Mouse (Mus musculus) forebrain, embryonic 13.5 days (tissue): Measurements from ENCODE around the gene G3bp2. TPM values are rescaled to one million over a fixed set of nuclear protein-coding genes. Genes with fewer than 3 reads are reported as not detected.

Source experiments
- ATAC-seq: fragments of 200-750 bp; cut with Nextera tagmentation; 2 replicates; pipeline ENCODE4 v1.8.0; 2017
- H3K27ac ChIP-seq: fragments of 300-500 bp; sonication (generic); 2 replicates; pipeline ENCODE4 v1.5.1; 2015; ENCODE audit warnings: inconsistent platforms, mild to moderate bottlenecking, moderate library complexity
- H3K27me3 ChIP-seq: fragments of 300-500 bp; sonication (generic); 2 replicates; pipeline ENCODE4 v1.6.1; 2015; ENCODE audit warnings: mild to moderate bottlenecking, inconsistent platforms
- H3K36me3 ChIP-seq: fragments of 300-500 bp; sonication (generic); 2 replicates; pipeline ENCODE4 v1.6.1; 2015; ENCODE audit warnings: mild to moderate bottlenecking, inconsistent platforms; ENCODE audit not compliant: poor library complexity, severe bottlenecking
- H3K4me1 ChIP-seq: fragments of 300-500 bp; sonication (generic); 2 replicates; pipeline ENCODE4 v1.6.1; 2015; ENCODE audit warnings: inconsistent platforms
- H3K4me2 ChIP-seq: fragments of 300-500 bp; sonication (generic); 2 replicates; pipeline ENCODE4 v1.6.1; 2015; ENCODE audit warnings: inconsistent platforms, mild to moderate bottlenecking, moderate library complexity
- H3K4me3 ChIP-seq: fragments of 300-500 bp; sonication (generic); 2 replicates; pipeline ENCODE4 v1.5.1; 2015; ENCODE audit warnings: mild to moderate bottlenecking, inconsistent platforms
- H3K9ac ChIP-seq: fragments of 300-500 bp; sonication (generic); 2 replicates; pipeline ENCODE4 v1.6.1; 2015; ENCODE audit warnings: mild to moderate bottlenecking, inconsistent platforms
- H3K9me3 ChIP-seq: fragments of 300-500 bp; sonication (generic); replicated peaks from 2 replicates; pipeline ENCODE4 v1.6.1; 2016; ENCODE audit warnings: inconsistent platforms
- WGBS: fragments of 180-500 bp; shearing (Covaris S2); methylation state at CpG from one replicate; pipeline ENCODE4 v1.1.7; 2015; 5-methylcytosine and 5-hydroxymethylcytosine counted together
- polyA plus RNA-seq: library from polyadenylated mRNA; unstranded; fragments of >200 nt; fragmentation: Nextera tagmentation; extraction: Ambion mirVana; gene quantifications from 2 replicates; pipeline ENCODE4 v1.2.1, GENCODE M21; 2015

The G3bp2 gene
- polyA plus RNA-seq, 1 experiment from 2014 or later = 337 TPM

DNA sequence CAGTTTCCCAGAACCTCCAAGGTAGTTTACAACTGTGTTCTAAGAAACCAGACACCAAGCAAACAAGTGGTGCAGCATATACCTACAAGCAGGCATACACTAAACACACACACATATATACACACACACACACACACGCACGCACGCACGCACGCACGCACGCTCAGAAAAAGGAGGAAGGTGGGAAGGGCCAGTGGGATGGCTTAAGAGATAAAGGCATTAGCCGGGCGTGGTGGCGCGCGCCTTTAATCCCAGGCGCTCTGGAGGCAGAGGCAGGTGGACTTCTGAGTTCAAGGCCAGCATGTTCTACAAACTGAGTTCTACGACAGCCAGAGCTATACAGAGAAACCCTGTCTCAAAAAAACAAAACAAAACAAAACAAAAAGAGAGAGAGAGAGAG is 9.5 kb downstream of the G3bp2 start:
- no peaks in the 10 kb centered on the region for H3K9me3 ChIP-seq
- H3K4me1 ChIP-seq = peaks cover 6% of the 10 kb centered on the region; the same call in 1 of the 2 replicates
- no peak overlapping the region for H3K27ac ChIP-seq
- no peak overlapping the region for H3K4me3 ChIP-seq
- H3K27me3 ChIP-seq = no peaks in the 10 kb centered on the region
- ATAC-seq = no peak
- H3K4me2 ChIP-seq = no peak overlapping the region
- WGBS = 92% methylated on average over 14 of the region's 14 CpGs
- H3K9ac ChIP-seq = no peak overlapping the region
- H3K36me3 ChIP-seq = peaks cover 7% of the 10 kb centered on the region

DNA sequence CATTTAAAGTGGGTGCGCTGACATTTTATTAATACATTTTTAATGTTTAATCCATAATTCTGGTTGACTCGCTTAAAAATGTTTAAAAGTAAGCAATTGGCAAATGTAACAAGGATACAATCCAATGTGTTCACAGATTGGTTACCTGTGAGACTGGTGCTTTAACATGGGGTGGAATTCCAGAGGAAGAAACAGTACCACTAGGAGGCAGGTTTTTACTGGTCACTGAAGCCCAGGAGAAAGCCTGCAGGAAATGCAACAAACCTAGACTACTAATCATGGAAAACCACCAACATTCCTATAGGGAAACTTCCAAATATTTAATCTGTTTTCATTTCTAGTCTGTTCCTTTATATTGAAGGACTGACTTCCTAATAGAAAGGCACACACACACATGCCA is 20.3 kb downstream of the G3bp2 start:
- ATAC-seq = no peak
- WGBS = 96% methylated on average over 2 of the region's 2 CpGs

GRCm38 (mm10) chr5:92052866-92053265 is 30.7 kb downstream of the G3bp2 start:
- H3K27ac ChIP-seq = no peak overlapping the region
- no peak overlapping the region for H3K4me3 ChIP-seq
- no peak overlapping the region for H3K4me2 ChIP-seq
- H3K9me3 ChIP-seq = no peaks in the 10 kb centered on the region
- ATAC-seq = no peak
- H3K27me3 ChIP-seq = no peaks in the 10 kb centered on the region
- H3K4me1 ChIP-seq = no peaks in the 10 kb centered on the region
- H3K36me3 ChIP-seq = peaks cover 60% of the 10 kb centered on the region
- WGBS = 96% methylated on average over 6 of the region's 6 CpGs
- H3K9ac ChIP-seq = no peak overlapping the region

More for the DNA sequence above, 20.3 kb downstream of the G3bp2 start:
- H3K27me3 ChIP-seq = no peaks in the 10 kb centered on the region
- no peak overlapping the region for H3K4me3 ChIP-seq
- no peak overlapping the region for H3K9ac ChIP-seq
- peaks cover 77% of the 10 kb centered on the region for H3K36me3 ChIP-seq
- H3K9me3 ChIP-seq = no peaks in the 10 kb centered on the region
- no peaks in the 10 kb centered on the region for H3K4me1 ChIP-seq
- H3K4me2 ChIP-seq = no peak overlapping the region
- H3K27ac ChIP-seq = no peak overlapping the region

- Histone ChIP-seq H3K27ac (no peak overlapping the region), H3K4me2 (no peak overlapping the region), H3K27me3 (no peaks in the 10 kb centered on the region), H3K4me3 (no peak overlapping the region), H3K36me3 (peaks cover 36% of the 10 kb centered on the region), H3K4me1 (no peaks in the 10 kb centered on the region), H3K9ac (no peak overlapping the region), H3K9me3 (no peaks in the 10 kb centered on the region)
- no peak for ATAC-seq
- 80% methylated on average over 3 of the region's 3 CpGs for WGBS
Observed at GRCm38 (mm10) chr5:92050419-92050818, 33.1 kb downstream of the G3bp2 start.

- H3K27me3 ChIP-seq = peaks cover 26% of the 10 kb centered on the region
- no peak within 1 kb of the TSS for H3K27ac ChIP-seq
- peak within 1 kb of the TSS; percentile 75 for H3K4me3 ChIP-seq
- H3K4me1 ChIP-seq = peaks cover 4% of the 10 kb centered on the region; the same call in 1 of the 2 replicates
- H3K9ac ChIP-seq = peak within 1 kb of the TSS; percentile 63
- peak within 1 kb of the TSS; percentile 97 for H3K4me2 ChIP-seq
- no peaks in the 10 kb centered on the region for H3K9me3 ChIP-seq
- no peak for ATAC-seq
- WGBS = 82% methylated on average over 4 of the region's 4 CpGs
- H3K36me3 ChIP-seq = no peaks in the 10 kb centered on the region
Observed at GRCm38 (mm10) chr5:92043783-92044182, 39.7 kb downstream of the G3bp2 start, which contains the start of gene Cdkl2. Cdkl2 (minus strand) TSS chr5:92043883.

GRCm38 (mm10) chr5:92042377-92043348 is 40.9 kb downstream of the G3bp2 start:
- peaks cover 26% of the 10 kb centered on the region for H3K27me3 ChIP-seq
- H3K4me1 ChIP-seq = peaks cover 4% of the 10 kb centered on the region; the same call in 1 of the 2 replicates
- peak overlapping the region; percentile 63 for H3K9ac ChIP-seq
- WGBS = under 1% methylated on average over 68 of the region's 68 CpGs
- peak overlapping the region; percentile 75 for H3K4me3 ChIP-seq
- H3K27ac ChIP-seq = no peak overlapping the region
- H3K9me3 ChIP-seq = no peaks in the 10 kb centered on the region
- no peaks in the 10 kb centered on the region for H3K36me3 ChIP-seq
- peak; percentile 99 for ATAC-seq
- H3K4me2 ChIP-seq = peak overlapping the region; percentile 97

GRCm38 (mm10) chr5:92019960-92020359 is 63.6 kb downstream of the G3bp2 start:
- H3K27ac ChIP-seq = no peak overlapping the region
- H3K27me3 ChIP-seq = no peaks in the 10 kb centered on the region
- no peak overlapping the region for H3K4me3 ChIP-seq
- H3K9ac ChIP-seq = no peak overlapping the region
- no peak for ATAC-seq
- no peaks in the 10 kb centered on the region for H3K4me1 ChIP-seq
- no peak overlapping the region for H3K4me2 ChIP-seq
- H3K9me3 ChIP-seq = no peaks in the 10 kb centered on the region
- H3K36me3 ChIP-seq = no peaks in the 10 kb centered on the region
- WGBS = 67% methylated on average over 2 of the region's 2 CpGs

- no peaks in the 10 kb centered on the region for H3K9me3 ChIP-seq
- 64% methylated on average over 7 of the region's 7 CpGs for WGBS
- no peaks in the 10 kb centered on the region for H3K27me3 ChIP-seq
- no peaks in the 10 kb centered on the region for H3K4me1 ChIP-seq
- ATAC-seq = no peak
- no peak overlapping the region for H3K27ac ChIP-seq
- no peak overlapping the region for H3K9ac ChIP-seq
- no peak overlapping the region for H3K4me3 ChIP-seq
- no peaks in the 10 kb centered on the region for H3K36me3 ChIP-seq
- H3K4me2 ChIP-seq = no peak overlapping the region
Observed at GRCm38 (mm10) chr5:92011756-92012155, 71.8 kb downstream of the G3bp2 start.

- no peak overlapping the region for H3K27ac ChIP-seq
- H3K36me3 ChIP-seq = no peaks in the 10 kb centered on the region
- WGBS = 54% methylated on average over 2 of the region's 2 CpGs
- no peak for ATAC-seq
- H3K4me3 ChIP-seq = no peak overlapping the region
- no peaks in the 10 kb centered on the region for H3K4me1 ChIP-seq
- H3K9ac ChIP-seq = no peak overlapping the region
- no peaks in the 10 kb centered on the region for H3K27me3 ChIP-seq
- no peak overlapping the region for H3K4me2 ChIP-seq
- H3K9me3 ChIP-seq = no peaks in the 10 kb centered on the region
Observed at GRCm38 (mm10) chr5:92009827-92010226, 73.7 kb downstream of the G3bp2 start.

GRCm38 (mm10) chr5:92003011-92003410 is 80.5 kb downstream of the G3bp2 start:
- H3K4me3 ChIP-seq = no peak overlapping the region
- H3K4me1 ChIP-seq = no peaks in the 10 kb centered on the region
- H3K4me2 ChIP-seq = no peak overlapping the region
- H3K27ac ChIP-seq = no peak overlapping the region
- WGBS = 66% methylated on average over 2 of the region's 2 CpGs
- ATAC-seq = 0 out of 2 replicates have a peak, but pooled peaks have one; percentile 48
- H3K9ac ChIP-seq = no peak overlapping the region
- no peaks in the 10 kb centered on the region for H3K27me3 ChIP-seq
- H3K9me3 ChIP-seq = peaks cover 5% of the 10 kb centered on the region; the same call in 1 of the 2 replicates
- no peaks in the 10 kb centered on the region for H3K36me3 ChIP-seq
